Mouse (Mus musculus) megakaryocyte, embryonic 14.5 days (primary cell): Measurements from ENCODE around the gene Atg7.

Experiments
- FLI1 ChIP-seq: IDR thresholded peaks from 2 replicates; pipeline ENCODE4 v1.6.1; 2012; ENCODE audit warnings: low read length, inconsistent platforms, mixed read lengths
- GATA1 ChIP-seq: IDR thresholded peaks from 3 replicates; pipeline ENCODE4 v1.6.1; 2012; ENCODE audit warnings: mixed read lengths, low read length, inconsistent platforms, borderline replicate concordance

- no peak for TF ChIP-seq GATA1
- no peak for TF ChIP-seq FLI1
Observed at GRCm38 (mm10) chr6:114656826-114657600, 14.1 kb downstream of the Atg7 start.
